Mouse (Mus musculus) regulatory T cell (primary cell): Measurements from ENCODE around the gene Jade1.

ENCODE experiments used
- in situ Hi-C: fragments of 300-600 bp; cut with MboI, MseI; formaldehyde crosslinking; loops from one replicate; pipeline ENCODE4 v1.15.1; 2025; ENCODE audit warnings: high pct_unique_total_duplicates

The Jade1 gene

DNA sequence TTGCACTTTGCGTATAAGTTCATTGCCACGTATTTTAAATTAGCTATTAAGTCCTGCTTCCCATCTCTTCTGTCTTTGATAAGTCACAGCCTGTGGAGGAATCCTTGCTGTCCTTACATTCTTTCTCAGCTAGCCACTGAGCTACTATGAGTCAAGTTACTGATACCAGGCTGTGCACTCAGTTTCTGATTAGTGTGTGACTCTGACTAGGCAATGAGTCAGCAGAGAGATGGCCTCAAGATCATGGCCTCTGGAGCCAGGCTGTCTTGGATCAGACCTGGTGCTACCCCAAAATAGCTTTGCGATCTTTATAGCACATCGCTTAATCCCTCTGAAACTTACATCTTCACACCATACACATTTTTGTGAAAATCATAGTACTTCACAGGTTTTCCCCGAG is 8.2 kb upstream of the Jade1 start:
- in situ Hi-C loops: loop anchor here (25.0 kb wide), 1 partner anchor 885 kb away; no protein-coding TSS in a partner anchor

DNA sequence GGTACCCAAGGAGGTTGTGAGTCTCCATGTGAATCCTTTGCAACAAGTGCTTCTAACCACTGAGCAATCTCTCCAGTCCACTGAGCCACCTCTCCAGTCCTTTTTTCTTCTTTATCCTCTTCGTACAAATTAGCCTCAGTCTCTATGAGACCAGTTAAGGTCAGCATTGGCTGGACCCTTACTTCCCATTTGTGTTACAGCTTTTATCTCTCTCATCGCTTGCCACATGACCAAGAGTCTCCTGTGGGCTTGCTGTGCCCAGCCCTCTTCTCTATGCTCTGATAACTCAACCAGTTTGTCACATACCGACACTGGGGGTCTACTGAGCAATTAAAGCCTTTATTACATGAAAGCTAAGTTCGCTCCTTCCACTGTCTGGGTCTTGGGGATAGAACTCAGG is 7.3 kb upstream of the Jade1 start:
- in situ Hi-C loops: loop anchor here (25.0 kb wide), 1 partner anchor 886 kb away; no protein-coding TSS in a partner anchor

DNA sequence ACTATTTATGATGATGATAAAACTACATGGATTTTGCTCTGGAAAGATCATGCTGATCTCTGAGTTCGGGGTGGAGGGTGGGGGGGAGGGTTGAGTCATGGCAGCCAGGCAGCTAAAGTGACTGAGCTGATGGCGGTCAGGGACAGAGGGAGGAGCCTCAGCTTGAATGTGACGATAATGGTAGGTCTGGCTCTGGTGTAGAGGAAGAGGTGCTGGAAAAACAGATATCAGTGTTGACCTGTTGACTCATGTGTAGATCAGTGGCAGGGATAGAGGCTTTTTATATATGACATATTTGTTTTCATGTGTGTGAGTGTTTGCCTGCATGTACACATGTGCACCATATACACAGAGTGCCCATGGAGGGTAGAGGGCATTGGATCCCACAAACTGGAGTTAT is 3.9 kb upstream of the Jade1 start:
- in situ Hi-C loops: loop anchor here (10.0 to 25.0 kb wide), 2 partner anchors 337 to 1014 kb away; partner anchors contain the start of gene Intu

DNA sequence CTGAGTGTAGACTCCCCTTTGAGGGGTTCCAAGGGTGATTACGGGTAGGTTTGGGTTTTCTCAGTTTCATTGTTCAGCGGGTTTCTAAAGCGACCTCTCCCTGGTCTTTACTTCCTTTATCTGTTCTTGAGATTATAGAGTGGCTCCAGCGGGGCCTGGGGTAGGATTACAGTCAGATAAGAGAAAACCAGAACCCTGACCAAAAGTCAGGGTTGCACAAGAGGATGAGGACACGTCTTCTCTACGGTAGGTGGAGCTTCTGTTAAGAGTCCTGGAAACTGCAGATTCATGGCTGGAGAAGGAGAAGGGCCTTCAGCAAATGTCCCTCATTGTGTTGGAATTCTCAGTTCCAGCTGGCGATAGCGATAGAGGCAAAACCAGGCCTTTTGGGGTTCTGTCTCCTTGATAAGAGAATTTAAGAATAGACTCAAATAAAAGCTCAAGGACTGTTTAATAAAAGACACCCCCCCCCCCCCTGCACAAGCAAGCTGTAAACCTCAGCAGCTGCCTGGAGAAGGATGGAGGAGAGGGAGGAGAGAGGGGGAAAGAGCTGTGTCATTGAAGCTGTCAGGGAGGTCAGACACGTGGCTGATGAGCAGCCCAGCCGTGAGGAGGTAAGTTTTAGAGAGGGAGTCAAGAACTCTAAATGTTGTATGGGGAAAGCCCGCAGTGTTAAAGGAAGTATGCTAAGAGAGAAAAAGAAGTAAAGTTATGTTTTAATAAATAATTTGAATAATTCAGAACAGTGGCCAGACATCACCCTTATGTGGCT is 2.6 kb upstream of the Jade1 start:
- in situ Hi-C loops: loop anchor here (10.0 to 25.0 kb wide), 2 partner anchors 338 to 1016 kb away; partner anchors contain the start of gene Intu

DNA sequence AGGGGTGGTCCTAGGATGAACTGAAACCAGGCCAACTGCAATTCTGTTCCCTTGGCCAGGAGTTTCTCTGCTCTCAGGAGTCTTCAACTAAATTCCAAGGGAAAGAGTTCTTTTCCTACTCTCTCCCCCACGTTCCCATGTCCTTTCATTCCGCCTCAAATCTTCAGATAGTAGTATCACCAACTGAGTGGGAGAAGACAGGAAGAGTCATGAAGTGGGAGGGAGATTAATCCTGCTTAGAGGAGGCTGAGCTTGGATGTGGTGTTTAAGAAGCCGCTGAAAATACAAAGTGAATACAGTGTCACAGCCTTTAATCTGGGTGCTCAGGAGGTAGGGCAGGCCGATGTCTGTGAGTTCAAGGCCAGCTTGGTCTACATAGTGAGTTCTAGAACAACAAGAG is 1.9 kb upstream of the Jade1 start:
- in situ Hi-C loops: loop anchor here (10.0 to 25.0 kb wide), 2 partner anchors 339 to 1016 kb away; partner anchors contain the start of gene Intu

DNA sequence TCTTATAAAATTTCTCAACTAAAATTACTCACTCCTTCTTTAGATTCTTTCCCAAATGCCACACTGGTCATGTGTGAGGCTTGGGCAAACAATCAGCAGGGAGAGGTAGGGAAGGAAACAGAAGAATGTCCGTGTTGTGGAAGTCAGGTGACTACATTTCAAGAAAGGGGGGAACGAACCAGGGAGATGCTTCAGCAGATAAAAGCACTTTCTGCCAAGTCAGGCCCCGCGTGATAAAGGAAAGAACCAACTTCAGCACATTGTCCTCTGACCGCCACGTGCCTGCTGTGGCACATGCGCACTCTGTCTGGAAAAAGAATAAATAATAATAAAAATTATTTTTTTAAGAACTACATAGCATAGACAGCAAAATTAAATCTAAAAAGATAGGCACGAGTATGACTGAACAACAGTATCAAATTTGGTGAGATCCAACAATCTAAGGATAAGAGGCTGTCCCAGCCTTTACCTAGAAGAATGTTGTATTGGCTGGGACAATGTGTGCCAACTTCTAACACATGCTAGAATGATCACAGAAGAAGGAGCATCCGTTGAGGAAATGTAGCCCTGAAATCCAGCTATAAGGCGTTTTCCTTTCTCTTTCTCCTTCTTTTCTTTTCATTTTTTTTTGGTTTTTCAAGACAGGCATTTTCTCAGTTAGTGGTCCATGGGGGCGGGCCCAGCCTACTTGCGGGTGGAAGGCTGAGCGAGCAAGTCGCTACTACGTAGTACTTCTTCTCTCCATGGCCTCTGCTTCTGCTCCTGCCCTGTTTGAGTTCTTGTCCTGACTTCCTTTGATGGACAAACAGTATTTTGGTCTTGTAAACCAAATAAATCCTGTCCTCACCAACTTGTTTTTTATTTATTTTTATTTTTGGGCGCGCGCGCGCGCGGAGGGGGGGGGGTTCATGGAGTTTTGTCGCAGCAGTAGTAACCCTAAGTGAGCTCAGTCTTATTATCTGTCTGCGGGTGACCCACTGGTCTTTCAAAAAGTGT is 753 bp upstream of the Jade1 start:
- in situ Hi-C loops: loop anchor here (10.0 to 25.0 kb wide), 2 partner anchors 340 to 1017 kb away; partner anchors contain the start of gene Intu

DNA sequence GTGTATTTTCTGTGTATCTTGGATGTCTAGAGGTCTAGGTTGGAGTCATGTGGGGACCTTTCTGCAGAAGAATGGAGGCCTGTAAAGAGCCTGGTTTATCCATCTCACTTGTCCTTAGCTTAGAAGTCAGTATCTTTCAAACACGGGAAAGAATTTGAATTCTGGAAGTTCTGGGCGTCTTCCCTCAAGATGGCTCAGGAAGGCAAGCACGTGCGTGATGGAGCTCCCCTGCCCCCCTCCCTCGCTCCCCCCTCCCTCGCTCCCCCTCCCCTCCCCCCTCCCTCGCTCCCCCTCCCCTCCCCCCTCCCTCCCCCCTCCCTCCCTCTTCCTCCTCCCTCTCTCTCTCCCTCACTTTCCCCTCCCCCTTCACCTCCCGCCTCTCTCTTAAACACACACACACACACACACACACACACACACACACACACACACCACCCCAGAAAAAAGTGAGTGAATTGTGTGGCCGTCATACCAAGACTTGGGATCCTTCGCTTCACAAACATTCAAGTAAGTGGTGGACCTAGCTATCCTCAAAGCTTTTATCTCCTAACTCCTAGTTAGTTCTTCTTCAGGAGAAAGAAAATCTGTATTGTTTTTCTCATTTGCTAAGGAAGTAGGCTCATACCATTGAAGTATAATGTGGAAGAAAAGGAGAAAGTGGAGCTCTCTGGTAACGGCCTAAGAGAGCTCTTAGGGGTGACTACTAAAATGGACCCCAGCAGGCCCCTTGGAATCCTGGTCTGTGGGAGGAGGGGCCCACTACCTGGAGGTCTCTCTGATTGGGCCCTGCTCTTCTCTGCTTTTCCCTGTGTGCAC is 1.1 kb downstream of the Jade1 start:
- in situ Hi-C loops: loop anchor here (10.0 to 25.0 kb wide), 2 partner anchors 342 to 1019 kb away; partner anchors contain the start of gene Intu

DNA sequence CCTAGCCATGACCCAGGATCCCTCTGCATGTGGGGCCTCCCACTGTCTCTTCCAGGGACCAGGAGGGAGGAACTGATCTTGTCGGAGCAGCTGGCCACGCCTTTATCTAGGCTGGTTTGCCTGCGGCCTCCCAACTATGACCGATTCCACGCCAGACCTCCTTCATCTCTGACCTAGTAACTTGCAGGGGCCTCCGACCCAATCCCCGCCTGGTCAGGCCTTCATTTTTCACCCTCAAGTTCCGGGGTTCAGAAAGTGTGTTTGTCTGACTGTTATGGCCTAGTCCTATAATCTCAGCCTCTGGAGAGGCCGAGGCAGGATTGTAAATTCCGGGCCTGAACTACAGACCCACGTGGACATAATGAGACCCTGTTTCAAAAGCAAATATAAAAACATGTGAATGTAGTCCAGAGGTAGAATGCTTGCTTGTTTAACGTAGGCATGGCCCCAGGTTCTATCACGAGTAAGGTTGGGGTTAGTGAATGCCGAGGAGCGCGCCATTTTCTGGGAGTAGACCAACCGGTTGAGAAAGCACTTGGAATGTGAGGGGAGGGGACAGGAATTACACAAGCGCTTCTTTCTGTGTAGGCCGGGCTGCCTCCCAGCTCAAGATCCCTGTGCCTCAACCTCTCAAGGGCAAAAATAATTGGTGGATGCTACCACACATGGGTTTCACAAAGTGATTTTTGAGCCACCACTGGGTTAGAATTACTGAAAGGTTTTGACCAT is 1.9 kb downstream of the Jade1 start:
- in situ Hi-C loops: loop anchor here (10.0 to 25.0 kb wide), 2 partner anchors 343 to 1020 kb away; partner anchors contain the start of gene Intu

DNA sequence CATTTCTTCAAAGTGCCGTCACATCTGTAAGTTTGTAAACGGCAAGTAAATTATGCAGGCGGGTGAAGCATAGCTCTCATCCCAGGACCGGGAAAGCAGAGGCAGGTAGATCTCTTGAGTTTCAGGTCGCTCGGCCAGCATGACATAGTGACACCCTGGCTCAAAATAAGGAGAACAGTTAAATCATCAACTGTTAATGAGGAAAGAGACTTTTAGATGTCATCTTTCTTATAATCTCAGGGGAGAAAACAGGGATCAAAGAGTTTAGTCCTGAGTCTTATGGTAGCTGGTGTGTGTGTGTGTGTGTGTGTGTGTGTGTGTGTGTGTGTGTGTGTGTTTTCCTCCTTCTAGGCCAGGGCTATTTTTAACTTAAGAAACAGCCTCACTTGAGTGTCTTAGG is 5.0 kb downstream of the Jade1 start:
- in situ Hi-C loops: loop anchor here (10.0 to 25.0 kb wide), 2 partner anchors 174 to 1023 kb away; partner anchors contain the start of gene Intu

DNA sequence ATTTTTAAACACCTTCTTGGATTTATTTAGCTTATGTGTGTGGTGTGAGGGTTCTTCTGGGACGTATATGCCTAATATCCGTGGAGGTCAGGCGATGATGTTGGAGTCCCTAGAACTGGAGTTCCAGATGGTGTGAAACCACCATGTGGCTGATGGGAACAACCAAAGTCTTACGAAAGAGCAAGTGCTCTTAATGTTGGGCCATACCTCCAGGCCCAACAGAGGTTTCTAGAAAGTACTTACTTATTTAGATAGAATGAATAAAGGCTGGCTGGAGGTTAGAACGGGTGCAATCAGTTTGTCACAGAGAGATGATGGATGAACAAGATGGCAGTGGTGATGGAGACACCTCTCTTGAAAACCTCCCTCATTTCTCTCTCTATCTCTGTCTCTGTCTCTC is 6.3 kb downstream of the Jade1 start:
- in situ Hi-C loops: loop anchor here (10.0 to 25.0 kb wide), 2 partner anchors 173 to 1024 kb away; partner anchors contain the start of gene Intu

DNA sequence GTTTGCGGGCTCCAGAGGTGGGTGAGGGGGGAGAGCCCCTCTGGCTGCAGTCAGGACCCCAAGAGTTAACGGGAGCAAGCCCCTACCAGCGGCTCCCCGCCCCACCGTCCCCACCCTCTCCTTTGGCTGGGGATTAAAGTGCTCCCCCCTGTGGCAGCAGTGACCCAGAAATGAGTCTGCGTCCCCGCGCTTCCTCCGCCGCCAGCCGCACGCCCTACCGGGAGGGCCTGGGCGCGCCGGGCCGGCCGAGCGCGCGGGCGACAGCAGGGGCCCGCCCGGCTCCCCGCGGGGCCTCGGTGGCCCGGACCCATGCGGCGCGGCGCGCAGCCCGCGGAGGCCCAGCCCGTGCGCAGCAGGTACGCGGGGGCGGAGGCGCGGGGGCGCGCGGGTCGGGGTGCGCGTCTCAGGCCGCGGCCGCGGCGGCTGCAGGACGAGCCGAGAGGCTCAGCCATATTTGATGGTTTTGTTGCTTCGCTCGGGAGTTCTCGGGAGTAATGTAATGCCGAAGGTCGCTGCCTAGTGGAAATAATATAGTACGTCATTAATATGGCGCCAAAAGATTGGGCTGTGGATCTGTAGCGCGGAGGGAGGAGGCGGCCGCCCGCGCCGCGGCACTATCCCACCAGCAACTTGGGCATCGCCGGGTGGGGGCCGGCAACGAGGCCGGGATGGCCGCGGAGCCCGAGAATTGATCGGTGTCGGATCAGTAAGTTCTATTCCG is 7.8 kb downstream of the Jade1 start:
- in situ Hi-C loops: loop anchor here (10.0 to 25.0 kb wide), 2 partner anchors 171 to 1026 kb away; partner anchors contain the start of gene Intu

DNA sequence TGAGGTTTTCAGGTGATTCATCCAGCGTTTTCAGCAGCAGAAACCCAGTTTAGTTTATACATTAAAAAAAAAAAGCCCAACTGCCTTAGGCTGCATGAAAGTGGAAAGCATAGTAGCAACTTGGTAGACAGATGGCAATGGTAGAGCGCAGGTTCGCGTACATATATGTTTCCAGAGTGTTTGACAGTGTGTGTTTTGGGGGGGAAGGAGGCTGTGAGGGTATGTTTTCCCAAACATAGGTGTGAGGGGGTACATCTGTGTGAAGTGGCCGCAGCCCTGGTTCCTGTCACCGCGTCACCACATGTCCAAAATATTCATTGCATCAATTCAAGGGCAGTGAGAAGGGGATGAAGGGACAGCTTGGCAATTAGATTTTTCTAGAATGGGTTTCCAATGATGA is 8.5 kb downstream of the Jade1 start:
- in situ Hi-C loops: loop anchor here (10.0 to 25.0 kb wide), 2 partner anchors 171 to 1027 kb away; partner anchors contain the start of gene Intu

DNA sequence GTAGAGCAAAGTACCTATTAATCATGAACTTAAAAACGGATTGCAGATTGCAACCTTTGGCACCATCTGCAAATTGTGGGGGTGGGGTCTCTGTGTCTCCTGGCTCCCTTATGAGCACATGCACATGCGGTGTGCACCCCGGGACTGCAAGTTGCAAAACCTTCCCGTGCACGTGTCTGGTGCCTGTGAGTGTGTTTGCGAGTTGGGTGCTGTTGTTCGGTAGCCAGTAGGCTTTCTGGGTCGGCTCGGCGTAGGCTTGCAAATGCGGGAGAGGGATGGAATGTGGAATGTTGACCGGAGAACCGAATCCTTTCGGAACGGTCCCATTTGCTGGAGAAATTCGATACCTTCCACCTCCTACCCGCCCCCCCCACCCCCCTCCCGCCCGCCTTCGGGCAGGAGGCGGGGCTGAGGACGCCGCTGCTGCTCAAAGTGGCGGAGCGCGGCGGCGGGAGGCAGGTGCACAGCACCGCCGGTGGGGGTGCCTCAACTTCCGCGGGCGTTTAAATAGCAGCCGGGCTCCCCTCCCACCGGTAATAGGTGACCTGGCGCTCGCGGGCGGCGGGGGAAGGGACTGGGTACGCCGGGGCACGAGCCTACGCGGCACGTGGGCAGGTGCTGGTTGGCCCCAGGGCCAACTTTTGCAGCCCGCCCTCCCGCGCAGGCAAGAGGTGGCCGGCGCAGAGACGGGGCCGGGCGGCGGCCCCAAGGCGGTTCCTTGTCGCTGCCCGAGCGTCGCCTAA is 9.1 kb downstream of the Jade1 start:
- in situ Hi-C loops: loop anchor here (10.0 to 25.0 kb wide), 2 partner anchors 170 to 1027 kb away; partner anchors contain the start of gene Intu

DNA sequence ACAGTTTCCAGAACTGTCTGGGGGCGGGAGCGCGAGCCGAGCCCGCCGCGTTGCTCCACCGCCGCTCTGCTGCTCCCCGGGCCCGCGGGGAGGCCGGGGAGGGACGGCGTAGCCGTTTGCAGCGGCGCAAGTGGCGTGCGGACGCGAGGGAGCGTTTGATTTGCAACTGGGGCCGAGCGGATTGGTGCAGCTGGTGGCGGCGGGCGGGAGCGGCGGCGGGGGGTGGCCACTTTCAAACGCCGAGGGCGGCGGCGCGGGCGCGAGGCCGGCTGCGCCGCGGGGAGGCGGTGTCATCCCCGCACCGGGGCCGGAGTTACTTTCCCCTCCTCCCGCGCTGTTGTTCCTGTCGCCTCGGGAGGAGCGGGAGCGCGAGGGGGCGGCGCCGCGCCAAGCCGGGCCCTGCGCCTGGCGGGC is 9.9 kb downstream of the Jade1 start:
- in situ Hi-C loops: loop anchor here (10.0 to 25.0 kb wide), 2 partner anchors 169 to 1028 kb away; partner anchors contain the start of gene Intu

DNA sequence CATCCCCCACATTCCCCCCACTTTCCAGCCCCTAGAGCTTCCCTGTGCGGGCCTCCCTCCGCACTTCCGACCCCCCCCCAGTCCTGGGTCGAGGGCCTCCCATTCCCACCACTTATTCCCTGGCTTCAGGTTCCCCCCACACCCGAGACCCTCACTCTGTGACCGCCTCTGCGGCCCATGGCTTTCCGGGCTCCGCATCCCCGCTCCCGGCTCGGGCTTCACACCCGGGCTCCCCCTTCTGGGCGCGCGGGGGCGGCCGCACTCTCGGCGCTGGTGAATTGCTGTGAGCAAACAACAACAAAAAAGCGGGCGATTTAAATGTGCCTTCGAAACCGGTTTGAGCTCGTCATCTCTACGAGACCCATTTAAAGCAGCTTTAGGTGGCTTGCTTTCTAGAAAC is 10.4 kb downstream of the Jade1 start:
- in situ Hi-C loops: loop anchor here (10.0 to 25.0 kb wide), 2 partner anchors 169 to 1029 kb away; partner anchors contain the start of gene Intu

DNA sequence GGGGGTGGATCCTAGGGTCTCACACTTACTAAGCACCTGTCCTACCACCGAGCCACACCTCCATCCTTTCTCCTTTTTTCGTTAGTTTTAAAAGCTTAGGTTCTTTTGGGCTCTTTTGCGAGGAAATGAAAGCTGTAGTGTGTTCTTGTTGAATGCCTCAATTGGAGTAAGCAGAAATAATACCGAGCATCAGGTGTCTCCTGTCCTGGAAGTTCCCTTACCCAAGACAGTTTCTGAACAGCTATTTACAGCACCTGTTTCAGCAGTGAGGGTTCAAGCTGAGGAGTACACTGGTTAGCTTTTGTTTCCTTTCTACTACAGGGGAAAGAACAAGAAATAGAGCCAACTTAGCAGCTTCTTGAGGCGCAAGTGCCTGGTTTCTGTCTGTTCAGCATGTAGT is 14.4 kb downstream of the Jade1 start:
- in situ Hi-C loops: loop anchor here (10.0 to 25.0 kb wide), 2 partner anchors 165 to 1033 kb away; partner anchors contain the start of gene Intu

DNA sequence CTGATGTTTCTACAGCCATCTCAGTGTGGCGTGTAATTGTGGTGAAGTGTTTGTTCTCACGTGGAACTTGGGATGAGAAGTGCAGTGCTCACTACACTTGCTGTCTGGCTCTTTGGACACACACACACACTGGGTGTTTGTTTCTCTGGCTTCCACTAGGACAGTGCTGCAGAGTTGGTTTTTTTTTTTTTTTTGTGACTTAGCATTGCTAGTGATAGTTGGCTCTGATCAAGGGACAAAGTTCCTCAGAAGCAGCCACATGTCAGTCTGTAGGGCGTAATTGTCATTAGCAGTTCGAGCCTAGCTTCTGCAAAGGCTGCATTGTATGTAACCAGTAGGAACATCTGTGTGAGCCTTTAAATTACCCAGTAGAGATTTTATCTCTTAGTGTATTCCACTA is 16.6 kb downstream of the Jade1 start:
- in situ Hi-C loops: loop anchor here (25.0 kb wide), 1 partner anchor 1035 kb away; the partner anchor contains the start of gene Intu

DNA sequence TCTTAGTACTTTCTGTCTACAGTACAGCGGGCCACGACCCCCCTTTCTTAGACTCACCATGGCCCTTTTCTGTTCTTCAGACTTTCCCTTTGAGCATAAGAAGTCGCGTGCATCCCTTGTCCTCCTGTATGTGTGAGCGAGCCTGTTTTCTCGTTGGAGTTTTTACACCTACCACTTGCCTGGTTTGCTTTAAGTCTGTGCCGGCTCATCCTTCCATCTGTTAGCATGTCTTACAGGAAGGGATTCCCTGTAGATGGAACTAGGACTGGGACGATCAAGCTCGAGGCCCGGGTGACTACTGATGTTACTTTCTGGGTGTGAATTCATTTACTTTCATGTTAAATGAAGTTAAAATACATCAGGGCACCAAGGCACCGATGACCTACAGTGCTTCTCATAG is 17.4 kb downstream of the Jade1 start:
- in situ Hi-C loops: loop anchor here (25.0 kb wide), 1 partner anchor 1036 kb away; the partner anchor contains the start of gene Intu
